Mouse (Mus musculus) lung, postnatal 10 days (tissue): ENCODE results near the gene Prm3.
A peak's percentile ranks its signal among the peaks of the same experiment; 100 is the strongest.
"Not testable (repeated sequence)": the region's sequence is repeated elsewhere in the genome, so short reads cannot be mapped to it uniquely, and the experiment has no call there.

Source experiments
- DNase-seq: peaks from one replicate; pipeline ENCODE4 v3.0.0; 2021

Gene Prm3

GRCm38 (mm10) chr16:10790702-10791101, at the start of gene Prm3:
TSS of gene Prm3 (minus strand) at chr16:10790914.
- no peak for DNase-seq

- DNase-seq = no peak
Measured at GRCm38 (mm10) chr16:10840018-10840417, 49.3 kb upstream of the Prm3 start.

DNA sequence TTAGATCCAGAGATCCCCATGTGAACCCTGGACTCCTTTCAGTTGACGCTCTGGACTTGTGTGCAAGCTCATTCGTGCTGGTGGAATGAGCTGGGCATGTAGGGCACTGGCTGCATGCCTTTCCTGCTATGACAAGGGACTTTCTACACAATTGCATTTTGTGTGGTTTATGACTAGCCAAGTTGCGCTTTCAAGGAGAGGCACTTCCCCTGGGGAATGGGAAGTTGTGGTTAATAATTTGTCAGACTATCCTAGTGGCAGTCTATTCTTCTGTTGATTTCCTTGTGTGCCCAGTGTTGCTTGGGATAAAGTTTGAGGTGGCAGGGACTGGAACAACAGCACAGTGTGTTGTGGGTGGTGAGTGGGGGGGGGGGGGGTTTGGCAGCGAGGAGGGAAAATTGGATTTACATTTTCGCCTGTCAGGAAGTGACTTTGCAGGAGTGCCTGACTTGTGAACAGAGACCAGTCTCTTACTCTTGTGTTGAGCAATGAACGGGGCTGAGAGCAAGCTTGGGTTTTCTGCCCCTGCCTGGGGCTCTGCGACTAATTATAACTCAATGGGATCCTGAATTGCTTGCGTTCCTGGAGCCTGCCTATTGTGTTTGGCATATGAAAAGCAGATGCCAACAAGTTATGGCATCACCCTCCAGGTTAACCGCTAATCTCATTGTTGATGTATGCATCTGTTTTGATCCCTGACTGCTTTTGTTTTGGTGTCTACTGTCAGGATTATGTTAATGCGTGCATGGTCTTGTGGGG, 48.0 kb upstream of the Prm3 start:
- peak; percentile 40 for DNase-seq

DNA sequence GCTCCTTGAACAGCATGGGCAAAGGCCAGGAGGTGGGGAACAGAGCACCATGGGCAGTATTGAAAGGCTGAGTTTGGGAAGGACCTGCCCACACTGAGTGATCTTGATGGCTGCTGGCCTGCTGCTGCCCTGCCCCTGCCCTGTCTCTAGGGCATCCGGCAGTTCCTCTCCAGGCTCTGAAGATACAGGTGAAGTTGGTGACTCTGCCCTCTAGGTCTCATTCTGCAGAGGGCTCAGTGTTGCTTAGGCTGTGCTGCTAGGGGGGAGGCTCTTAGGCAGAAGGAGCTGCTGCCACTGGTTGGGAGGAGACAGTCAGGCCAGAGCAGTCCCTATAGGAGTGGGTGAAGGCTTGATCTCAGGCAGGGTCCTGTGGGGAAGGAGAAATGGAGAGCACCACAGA, 47.2 kb upstream of the Prm3 start:
- no peak for DNase-seq

- no peak for DNase-seq
Measured at GRCm38 (mm10) chr16:10837250-10837649, 46.5 kb upstream of the Prm3 start.

DNA sequence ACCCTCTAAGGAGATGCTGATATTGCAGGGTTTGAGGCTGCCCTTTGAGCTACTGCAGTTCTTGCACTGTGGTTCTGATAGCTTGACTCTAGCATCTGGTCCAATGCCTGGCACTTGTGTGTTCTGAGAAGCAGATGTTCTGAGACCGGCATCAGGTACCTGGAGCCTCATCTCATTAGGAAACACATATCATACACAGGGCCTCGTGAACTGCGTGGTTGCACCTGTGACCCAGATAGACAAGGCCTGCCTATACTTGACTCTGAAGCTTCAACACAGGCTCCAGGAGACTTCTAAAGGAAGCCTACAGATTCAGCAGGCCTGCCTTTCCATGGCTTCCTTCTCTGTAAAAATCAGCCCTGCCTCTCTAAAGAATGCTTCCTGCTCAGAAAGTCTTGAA, 45.7 kb upstream of the Prm3 start:
- no peak for DNase-seq

DNA sequence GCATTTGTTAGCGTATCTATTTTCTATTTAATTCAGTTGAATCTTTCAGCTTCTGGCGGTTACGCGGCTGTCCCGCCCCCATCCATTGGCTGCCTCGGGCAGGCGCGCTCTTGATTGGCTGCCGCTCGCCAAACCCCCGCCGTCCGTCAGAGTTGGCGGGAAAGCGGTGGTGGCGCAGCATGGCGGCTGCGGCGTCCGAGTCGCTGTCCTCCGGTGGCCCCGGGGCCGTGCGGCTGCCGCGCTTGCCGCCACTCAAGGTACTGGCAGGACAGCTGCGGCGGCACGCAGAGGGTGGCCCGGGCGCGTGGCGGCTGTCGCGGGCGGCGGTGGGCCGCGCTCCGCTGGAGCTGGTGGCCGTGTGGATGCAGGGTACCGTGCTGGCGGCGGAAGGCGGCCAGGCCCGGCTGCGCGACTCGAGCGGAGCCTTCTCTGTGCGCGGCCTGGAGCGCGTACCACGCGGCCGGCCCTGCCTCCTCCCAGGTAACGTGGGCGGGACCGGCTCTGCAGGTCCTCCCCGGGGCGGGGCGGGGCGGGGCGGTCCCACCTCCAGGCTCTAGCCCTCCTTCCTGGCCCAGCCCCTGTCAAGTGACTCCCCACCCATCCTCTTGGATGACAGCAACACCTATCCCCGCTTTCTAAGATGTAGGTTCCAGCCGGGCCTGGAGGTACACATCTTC, 44.3 kb upstream of the Prm3 start, which contains the start of gene Rmi2:
Rmi2 (plus strand) TSS at position 149 of the 677 bp plus-strand sequence.
- DNase-seq = peak; percentile 90

DNA sequence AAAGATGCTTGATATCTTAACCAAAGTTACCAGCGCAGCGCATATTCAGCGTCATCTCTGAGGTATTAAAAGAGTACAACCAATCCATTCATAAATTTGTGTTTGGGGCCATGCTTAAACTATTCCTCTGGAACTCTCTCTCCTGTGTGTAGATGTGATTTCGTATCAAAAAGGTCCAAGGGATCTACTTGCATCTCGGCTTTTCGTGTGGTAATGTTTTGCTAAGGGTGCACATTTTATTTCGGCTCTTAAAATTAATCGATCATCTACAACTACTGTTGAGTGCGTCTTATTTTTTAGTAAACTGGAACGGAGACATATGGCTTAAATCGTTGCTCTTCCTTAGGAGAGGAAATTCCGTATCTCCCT, 43.8 kb upstream of the Prm3 start:
- DNase-seq = no peak

DNA sequence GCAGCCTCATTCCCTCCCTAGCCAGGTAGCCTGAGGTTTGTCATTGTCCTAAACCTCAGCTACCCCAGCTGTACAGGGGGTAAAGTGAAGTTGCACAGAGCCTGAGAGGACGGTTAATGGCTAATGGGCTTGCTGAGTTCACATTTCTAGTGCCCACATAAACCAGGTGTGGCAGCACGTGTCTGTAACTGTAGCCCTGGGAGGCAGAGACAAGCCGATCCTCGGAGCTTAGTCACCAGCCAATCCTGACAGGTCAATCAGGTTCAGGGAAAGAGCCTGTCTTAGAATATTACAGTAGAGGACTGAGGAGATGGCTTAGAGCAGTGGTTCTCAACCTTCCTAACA, 37.7 kb upstream of the Prm3 start:
- no peak for DNase-seq

DNA sequence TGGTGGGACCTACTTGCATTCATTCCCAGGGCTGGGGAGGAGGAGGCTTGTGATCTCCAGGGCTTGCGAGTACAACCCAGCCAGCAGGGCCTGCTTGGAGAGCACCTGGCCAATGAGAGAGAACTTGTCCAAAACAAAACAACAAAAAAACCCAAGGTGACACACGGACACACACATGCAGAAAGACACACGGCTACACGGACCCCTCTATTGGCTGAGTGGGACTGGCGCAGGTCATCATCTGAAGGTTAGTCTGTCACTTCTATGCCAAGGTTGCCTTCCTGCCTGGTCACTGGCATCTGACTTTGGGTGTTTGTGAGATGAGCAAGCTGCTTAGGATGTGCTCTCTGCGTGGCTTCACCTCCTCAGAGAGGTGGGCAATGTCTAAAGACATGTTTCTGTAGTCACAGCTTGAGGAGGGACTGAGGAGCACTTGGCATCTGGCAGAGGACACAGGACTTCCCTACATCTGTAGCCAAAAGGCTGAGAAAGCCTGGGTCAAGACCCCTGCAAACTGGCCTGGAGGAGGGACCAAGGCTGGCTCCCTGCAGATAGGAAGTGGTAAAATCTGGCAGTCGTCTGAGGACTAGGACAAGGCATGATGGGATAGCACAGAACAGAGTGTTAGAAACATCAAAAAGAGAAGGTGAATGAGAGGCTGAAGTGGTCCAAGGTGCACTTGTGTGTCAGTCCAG, 37.2 kb upstream of the Prm3 start:
- DNase-seq = no peak

DNA sequence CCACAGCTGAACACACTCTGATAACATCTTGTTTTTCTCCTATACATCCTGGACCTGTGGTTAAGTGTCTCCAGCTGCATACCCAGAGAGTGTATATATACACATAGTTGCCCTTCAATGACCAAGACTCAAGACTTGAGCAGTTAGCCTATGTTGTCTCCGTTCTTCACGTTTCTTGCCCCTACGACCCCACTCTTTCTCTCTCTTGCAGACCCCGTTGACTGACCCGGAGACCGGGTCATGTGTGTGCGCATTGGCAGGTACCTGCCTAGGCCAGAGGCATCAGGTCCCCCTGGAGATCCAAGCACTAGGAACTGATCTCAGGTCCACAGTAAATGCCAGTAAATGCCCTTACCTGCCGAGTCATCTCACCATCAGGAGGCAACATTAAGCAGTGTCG, 36.6 kb upstream of the Prm3 start:
- no peak for DNase-seq

GRCm38 (mm10) chr16:10825840-10826239, 35.1 kb upstream of the Prm3 start:
- no peak for DNase-seq

- no peak for DNase-seq
Measured at GRCm38 (mm10) chr16:10824536-10824935, 33.8 kb upstream of the Prm3 start.

- no peak for DNase-seq
Measured at GRCm38 (mm10) chr16:10821387-10821786, 30.7 kb upstream of the Prm3 start.

DNA sequence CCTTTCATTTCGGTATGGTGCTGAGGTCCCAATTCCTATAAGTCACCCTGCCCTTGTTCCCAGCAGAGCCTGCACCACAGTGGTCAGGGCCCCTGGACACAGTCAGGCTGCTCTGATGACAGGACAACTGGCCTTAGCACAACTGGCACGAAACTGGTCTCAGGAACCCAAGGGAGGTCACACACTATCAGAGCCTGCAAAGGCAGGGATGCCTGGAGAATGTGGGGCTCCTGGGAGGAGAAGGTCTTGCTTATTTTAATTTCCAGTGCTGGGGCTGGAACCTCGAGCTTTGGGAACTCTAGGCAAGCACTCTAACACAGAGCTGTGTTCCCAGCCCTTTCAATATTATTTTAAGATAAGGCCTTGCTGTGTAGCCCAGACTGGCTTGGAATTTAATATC, 29.3 kb upstream of the Prm3 start:
- DNase-seq = no peak

DNA sequence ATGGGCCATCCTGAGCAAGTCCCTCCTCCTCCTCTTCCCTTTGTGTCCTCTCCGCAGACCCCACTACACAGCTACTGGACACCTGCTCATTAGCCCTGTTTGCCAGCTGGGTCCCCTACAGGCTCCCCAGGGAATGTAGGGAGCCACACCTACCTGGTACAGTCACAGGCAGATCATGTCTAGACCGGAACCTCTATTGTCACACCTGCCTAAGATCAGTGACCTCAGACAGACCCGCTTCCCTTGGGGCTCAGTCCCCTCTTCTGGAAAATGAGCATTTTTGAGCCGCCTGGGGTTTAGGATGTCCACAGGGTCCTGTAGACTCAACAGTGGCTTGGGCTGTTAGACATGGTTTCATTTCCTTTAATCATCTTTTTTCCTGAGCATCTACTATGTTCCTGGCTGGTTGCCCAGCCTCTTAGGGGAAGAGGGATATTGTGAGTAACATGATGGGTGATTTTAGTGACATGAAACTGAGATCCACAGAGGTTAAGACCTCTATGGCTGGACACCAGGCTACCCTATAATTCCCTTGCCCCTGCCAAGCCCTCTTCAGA, 27.9 kb upstream of the Prm3 start:
- DNase-seq = no peak

GRCm38 (mm10) chr16:10814864-10815263, 24.1 kb upstream of the Prm3 start:
- peak; percentile 65 for DNase-seq

GRCm38 (mm10) chr16:10813726-10814125, 23.0 kb upstream of the Prm3 start:
- DNase-seq = no peak

DNA sequence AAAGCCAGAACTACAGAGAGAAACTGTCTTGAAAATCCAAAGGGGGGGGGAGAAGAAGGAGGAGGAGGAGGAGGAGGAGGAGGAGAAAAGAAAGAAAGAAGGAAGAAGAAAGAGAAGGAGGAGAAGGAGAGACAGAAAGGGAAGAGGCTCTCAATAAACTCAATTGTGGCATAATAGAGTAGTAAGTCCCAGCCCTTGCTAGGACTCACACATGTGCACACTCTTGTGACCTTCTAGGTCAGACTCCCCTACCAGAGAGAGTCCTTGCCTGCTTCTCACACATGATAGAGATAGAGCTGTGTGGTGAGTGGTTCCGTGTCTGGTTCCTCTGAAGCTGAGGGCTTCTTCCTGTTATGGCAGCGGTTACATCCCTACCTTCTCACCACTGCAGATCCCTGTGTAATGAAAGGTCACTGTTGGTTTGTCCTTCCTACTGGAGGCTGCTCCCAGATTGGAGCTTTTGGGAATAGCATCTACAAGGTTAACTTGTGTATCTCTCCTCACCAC, 22.2 kb upstream of the Prm3 start, which contains the start of gene Gm11172:
Gm11172 (plus strand) TSS at position 51 of the 507 bp plus-strand sequence.
- no peak for DNase-seq

DNA sequence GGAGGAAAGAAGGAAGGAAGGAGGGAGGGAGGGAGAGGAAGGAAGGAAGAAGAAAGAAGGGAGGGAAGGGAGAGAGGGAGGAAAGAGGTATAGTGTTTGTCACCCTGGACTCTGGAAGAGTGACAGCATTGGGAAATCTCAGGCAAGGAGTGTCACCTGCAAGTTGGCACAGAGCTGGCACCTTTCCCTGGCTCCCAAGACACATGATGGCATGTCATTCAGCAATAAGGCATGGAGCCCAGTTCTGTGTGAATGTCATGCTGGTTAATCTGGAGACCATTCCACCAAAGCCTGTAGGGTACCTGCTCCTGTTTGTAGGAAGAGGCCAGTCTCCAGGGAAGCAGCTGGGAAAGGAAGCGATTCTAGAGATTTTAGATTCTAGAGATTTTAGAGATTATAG, 19.7 kb upstream of the Prm3 start:
- DNase-seq = no peak

DNA sequence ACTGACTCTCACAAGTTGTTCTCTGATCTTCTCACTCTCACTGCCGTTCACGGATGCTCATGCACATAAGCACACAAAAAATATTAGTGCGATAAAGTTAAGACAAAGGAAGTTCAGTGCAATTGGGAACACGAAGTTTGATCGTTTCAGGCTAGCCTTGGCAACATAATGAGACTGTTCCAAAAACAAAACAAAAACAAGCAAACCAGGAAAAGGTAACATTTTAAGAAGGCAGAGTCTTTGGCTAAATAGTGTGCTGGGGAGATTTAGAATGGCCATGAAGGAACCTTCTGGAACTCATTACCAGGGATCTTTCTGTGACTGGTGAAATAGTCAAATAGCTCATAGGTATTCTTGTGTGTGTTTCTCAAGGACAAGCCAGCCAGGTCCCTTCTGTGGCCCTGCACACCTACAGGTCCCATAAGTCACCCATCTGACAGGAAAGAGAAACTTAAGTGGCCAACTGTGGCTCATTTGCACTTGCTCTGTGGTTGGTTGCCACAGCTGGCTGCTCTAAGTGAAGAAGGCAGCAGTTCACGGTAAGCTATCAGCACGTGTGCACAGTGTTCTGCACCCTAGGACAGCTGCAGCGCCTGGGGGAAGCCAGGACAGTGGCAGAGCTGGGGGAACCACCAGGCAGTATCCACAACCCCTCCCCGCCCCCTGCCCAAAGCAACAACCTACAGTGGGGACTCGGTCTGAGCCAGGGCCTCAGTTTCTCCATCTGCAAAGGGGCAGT, 15.2 kb upstream of the Prm3 start, which contains the start of gene Prm1:
Prm1 (minus strand) TSS at position 51 of the 739 bp plus-strand sequence.
- no peak for DNase-seq

DNA sequence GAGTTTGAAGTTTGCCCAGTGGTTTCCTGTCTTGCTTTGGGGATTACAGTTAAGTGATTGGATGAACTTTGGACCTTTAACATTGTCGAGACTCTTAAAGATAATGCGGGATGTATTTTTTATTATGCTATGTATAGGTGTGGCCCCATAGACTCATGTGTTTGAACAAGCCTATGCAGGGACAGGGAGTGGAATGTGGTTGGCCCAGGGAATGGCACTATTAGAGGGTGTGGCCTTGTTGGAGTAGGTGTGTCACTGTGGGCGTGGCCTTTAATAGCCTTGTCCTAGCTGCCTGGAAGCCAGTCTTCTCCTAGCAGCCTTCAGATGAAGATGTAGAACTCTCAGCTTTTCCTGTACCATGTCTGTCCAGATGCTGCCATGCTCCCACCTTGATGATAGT, 11.7 kb upstream of the Prm3 start:
- DNase-seq = not testable (repeated sequence)

DNA sequence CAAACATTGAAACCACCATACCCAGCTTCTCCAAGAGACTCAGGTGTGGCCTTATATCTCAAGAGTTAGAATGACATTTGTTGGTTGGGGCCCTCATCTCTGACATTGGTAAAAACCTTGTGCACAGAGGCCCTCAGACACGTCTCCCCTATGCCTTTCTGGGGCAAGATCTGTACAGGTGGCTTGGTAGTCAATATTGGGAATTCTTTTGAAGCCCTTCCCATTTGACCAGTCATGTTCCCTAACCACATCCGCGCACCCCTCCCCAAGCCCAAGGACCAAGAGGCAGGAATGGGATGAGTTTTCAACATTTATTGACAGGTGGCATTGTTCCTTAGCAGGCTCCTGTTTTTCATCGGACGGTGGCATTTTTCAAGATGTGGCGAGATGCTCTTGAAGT, 5.3 kb upstream of the Prm3 start, which contains the start of gene Prm2:
Prm2 (minus strand) TSS at position 101 of the 400 bp plus-strand sequence.
- no peak for DNase-seq
